Mouse (Mus musculus) layer of hippocampus, adult 18-20 months (tissue): ENCODE measurements at regions not wholly inside any gene's neighbourhood (a gene's known extent, or its start where the extent isn't known, plus 50 kb on each side); places are given as distances from the start of the nearest gene placed in this dataset.
A peak's percentile ranks its signal among the peaks of the same experiment; 100 is the strongest.

Source experiments
- DNase-seq, 2 experiments: peaks; one replicate each; pipeline ENCODE4 v3.0.0; 2022; ENCODE audit warnings: low spot score in 2 of 2

GRCm38 (mm10) chr7:138640492-138641165 lies 205.2 kb upstream of the Ppp2r2d start:
- peak in 1 of 2 experiments; percentile 34 for DNase-seq

GRCm38 (mm10) chr7:138639541-138639940 lies 206.3 kb upstream of the Ppp2r2d start:
- no peak for DNase-seq

- DNase-seq = no peak
Measured at GRCm38 (mm10) chr7:138626061-138626460, 219.8 kb upstream of the Ppp2r2d start.

GRCm38 (mm10) chr7:138620896-138621655 lies 223.5 kb upstream of the Tcerg1l start:
- DNase-seq = no peak

GRCm38 (mm10) chr7:138620080-138620684 lies 222.7 kb upstream of the Tcerg1l start:
- peak in 1 of 2 experiments; percentile 17 for DNase-seq

- no peak for DNase-seq
Measured at GRCm38 (mm10) chr7:138616468-138616867, 218.9 kb upstream of the Tcerg1l start.

- DNase-seq = no peak
Measured at GRCm38 (mm10) chr7:138609605-138610004, 212.1 kb upstream of the Tcerg1l start.

GRCm38 (mm10) chr7:138609124-138609523 lies 211.6 kb upstream of the Tcerg1l start:
- DNase-seq = no peak

- DNase-seq = no peak
Measured at GRCm38 (mm10) chr7:138606363-138606964, 208.9 kb upstream of the Tcerg1l start.

GRCm38 (mm10) chr7:138605923-138606322 lies 208.4 kb upstream of the Tcerg1l start:
- no peak for DNase-seq

- DNase-seq = no peak
Measured at GRCm38 (mm10) chr7:138601749-138602148, 204.2 kb upstream of the Tcerg1l start.

- DNase-seq = no peak
Measured at GRCm38 (mm10) chr7:138593344-138593743, 195.8 kb upstream of the Tcerg1l start.

GRCm38 (mm10) chr7:138567352-138567751 lies 169.8 kb upstream of the Tcerg1l start:
- DNase-seq = no peak

GRCm38 (mm10) chr7:138551629-138552028 lies 154.1 kb upstream of the Tcerg1l start:
- no peak for DNase-seq

- peak in 1 of 2 experiments; percentile 36 for DNase-seq
Measured at GRCm38 (mm10) chr7:138547881-138548280, 150.4 kb upstream of the Tcerg1l start.

GRCm38 (mm10) chr7:138538048-138538831 lies 140.7 kb upstream of the Tcerg1l start:
- DNase-seq = peak in 1 of 2 experiments; percentile 6

- DNase-seq = no peak
Measured at GRCm38 (mm10) chr7:138526143-138526542, 128.6 kb upstream of the Tcerg1l start.

GRCm38 (mm10) chr7:138524936-138525335 lies 127.4 kb upstream of the Tcerg1l start:
- no peak for DNase-seq

GRCm38 (mm10) chr7:138514171-138514570 lies 116.6 kb upstream of the Tcerg1l start:
- DNase-seq = no peak

- no peak for DNase-seq
Measured at GRCm38 (mm10) chr7:138505205-138505604, 107.7 kb upstream of the Tcerg1l start.

- no peak for DNase-seq
Measured at GRCm38 (mm10) chr7:138503986-138504385, 106.5 kb upstream of the Tcerg1l start.
